18 mouse cellular contexts compared by ENCODE assay signal in the genomic region with DNA sequence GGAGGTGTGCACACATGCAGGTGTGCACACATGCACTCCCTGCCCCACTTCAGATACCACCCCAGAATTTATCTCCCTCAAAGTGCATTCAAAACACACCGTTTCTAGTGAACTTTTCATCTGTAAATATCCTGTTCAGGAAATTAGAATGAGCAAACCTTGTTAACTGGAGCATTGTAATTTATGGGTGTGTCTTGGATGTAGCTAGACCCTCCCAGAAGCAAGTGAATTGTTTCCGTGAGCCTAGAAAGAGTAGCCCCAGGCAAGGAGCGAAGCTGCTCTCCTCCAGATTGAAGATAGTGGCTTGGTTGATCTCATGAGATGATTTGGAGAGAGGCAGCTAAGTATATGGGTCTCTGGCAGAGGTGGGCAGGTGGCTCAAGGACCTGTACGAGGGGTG.
"Had no signal": no experiment of that assay in that cellular context is flagged by ENCODE, and none has a peak within 500 bp of the region (broad histone marks: within the 10 kb centered on the region; RNA-seq: fewer than 3 reads in every experiment).

No protein-coding gene starts in this region.

- H3K27me3 ChIP-seq: midbrain, embryonic 15.5 days; neural tube, embryonic 13.5 days; stomach, embryonic 15.5 days had no signal

- DNase-seq: kidney, adult 2 months; kidney, postnatal 10 days; kidney, postnatal 4 days; layer of hippocampus, adult 9-11 months; liver, embryonic 13.5 days; lung, embryonic 14.5 days; lung, postnatal 10 days; lung, postnatal 4 days; right cerebral cortex, postnatal 25 days; spleen, adult 18-20 months; thymus, postnatal 25 days had no signal

- H3K9ac ChIP-seq: liver, embryonic 13.5 days; lung, embryonic 14.5 days; midbrain, embryonic 12.5 days; midbrain, embryonic 15.5 days; neural tube, embryonic 13.5 days; stomach, embryonic 15.5 days had no signal

- H3K36me3 ChIP-seq: liver, embryonic 13.5 days; midbrain, embryonic 12.5 days; midbrain, embryonic 15.5 days; neural tube, embryonic 13.5 days; stomach, embryonic 15.5 days had no signal

- H3K4me2 ChIP-seq: liver, embryonic 13.5 days; lung, embryonic 14.5 days; midbrain, embryonic 12.5 days; midbrain, embryonic 15.5 days; neural tube, embryonic 13.5 days; stomach, embryonic 15.5 days had no signal

- H3K4me3 ChIP-seq: layer of hippocampus, adult 2 months; liver, embryonic 13.5 days; midbrain, embryonic 12.5 days; midbrain, embryonic 15.5 days; myocyte; neural tube, embryonic 13.5 days; stomach, embryonic 15.5 days had no signal

- H3K27ac ChIP-seq: layer of hippocampus, adult 2 months; liver, embryonic 13.5 days; midbrain, embryonic 12.5 days; midbrain, embryonic 15.5 days; neural tube, embryonic 13.5 days; stomach, embryonic 15.5 days had no signal

- H3K9me3 ChIP-seq: liver, embryonic 13.5 days; midbrain, embryonic 12.5 days; midbrain, embryonic 15.5 days; neural tube, embryonic 13.5 days; stomach, embryonic 15.5 days had no signal

- ATAC-seq: intestine, postnatal 0 days; midbrain, embryonic 15.5 days had no signal
